Mouse (Mus musculus) ES-E14 (cell line): Measurements from ENCODE around the gene Ssc5d. TPM values are rescaled to one million over a fixed set of nuclear protein-coding genes. Genes with fewer than 3 reads are reported as not detected.

Experiments
- DNase-seq: peaks from one replicate; pipeline ENCODE4 v3.0.0-alpha.2; 2013; ENCODE audit warnings: low read depth, low spot score
- H3K27ac ChIP-seq: 2 replicates; pipeline ENCODE4 v1.5.1; 2012; ENCODE audit warnings: low read depth, mild to moderate bottlenecking, low read length, moderate library complexity, mixed read lengths; ENCODE audit not compliant: poor library complexity, insufficient read depth, severe bottlenecking
- H3K36me3 ChIP-seq: 2 replicates; pipeline ENCODE4 v1.6.1; 2012; ENCODE audit warnings: mild to moderate bottlenecking, low read length, moderate library complexity, mixed read lengths; ENCODE audit not compliant: control insufficient read depth, poor library complexity, insufficient read depth, severe bottlenecking
- H3K4me1 ChIP-seq, 2 experiments: fragments of 150-350 bp in 1 of 2; sonication (generic) in 1 of 2; 2 replicates each; pipeline ENCODE4 v1.6.1; 2012; ENCODE audit warnings: low read length in 2 of 2, mild to moderate bottlenecking in 1 of 2, mixed read lengths in 1 of 2; ENCODE audit not compliant: control insufficient read depth in 2 of 2, insufficient read depth in 2 of 2, poor library complexity in 1 of 2
- H3K4me3 ChIP-seq, 2 experiments: fragments of 150-350 bp in 1 of 2; sonication (generic) in 1 of 2; 2 replicates each; pipeline ENCODE4 v1.5.1; 2012; ENCODE audit warnings: low read length in 2 of 2, low read depth in 1 of 2, mild to moderate bottlenecking in 1 of 2, mixed read lengths in 1 of 2; ENCODE audit not compliant: insufficient read depth in 1 of 2, poor library complexity in 1 of 2, severe bottlenecking in 1 of 2
- H3K9ac ChIP-seq: 2 replicates; pipeline ENCODE4 v1.6.1; 2012; ENCODE audit warnings: low read depth, mild to moderate bottlenecking, low read length, mixed read lengths; ENCODE audit not compliant: poor library complexity, insufficient read depth, severe bottlenecking
- H3K9me3 ChIP-seq: fragments of 150-350 bp; sonication (generic); 2 replicates; pipeline ENCODE4 v1.6.1; 2012; ENCODE audit warnings: low read depth, mild to moderate bottlenecking, low read length; ENCODE audit not compliant: control insufficient read depth, insufficient read depth
- CHD2 ChIP-seq: IDR thresholded peaks from 2 replicates; pipeline ENCODE4 v1.6.1; 2014; ENCODE audit warnings: mild to moderate bottlenecking, low read depth, low read length, inconsistent platforms
- HCFC1 ChIP-seq: IDR thresholded peaks from 2 replicates; pipeline ENCODE4 v1.6.1; 2012; ENCODE audit warnings: low read length, inconsistent platforms, borderline replicate concordance; ENCODE audit not compliant: insufficient read depth
- MAFK ChIP-seq: IDR thresholded peaks from 2 replicates; pipeline ENCODE4 v1.6.1; 2014; ENCODE audit warnings: mild to moderate bottlenecking, low read depth, low read length, inconsistent platforms; ENCODE audit not compliant: insufficient read depth
- ZC3H11A ChIP-seq: IDR thresholded peaks from 2 replicates; pipeline ENCODE4 v1.6.1; 2012; ENCODE audit warnings: low read depth, mild to moderate bottlenecking, inconsistent platforms, low read length, borderline replicate concordance
- ZNF384 ChIP-seq: IDR thresholded peaks from 2 replicates; pipeline ENCODE4 v1.6.1; 2012; ENCODE audit warnings: low read depth, low read length, inconsistent platforms
- in situ Hi-C, 2 experiments: fragments of 600-800 bp; cut with MboI; formaldehyde crosslinking; loops; one replicate each; pipeline ENCODE4 v1.15.1; 2025; ENCODE audit warnings: low sequenced_read_pairs in 2 of 2, inconsistent platforms in 1 of 2; ENCODE audit not compliant: unreplicated experiment in 2 of 2
- total RNA-seq: library from RNA; depleted of rRNA; stranded (reverse); fragments of 300-350 nt; gene quantifications from 2 replicates; pipeline ENCODE4 v1.2.3, GENCODE M21; 2012

Gene Ssc5d
- total RNA-seq, 1 experiment: 0.94 TPM

- no peaks in the 10 kb centered on the region for H3K9me3 ChIP-seq
- no peak overlapping the region for H3K4me3 ChIP-seq
- in situ Hi-C loops: no loop called here
- no peaks in the 10 kb centered on the region for H3K4me1 ChIP-seq
- TF ChIP-seq MAFK: no peak
- no peak for TF ChIP-seq ZNF384
- TF ChIP-seq ZC3H11A: no peak
- no peak for TF ChIP-seq CHD2
- no peak for TF ChIP-seq HCFC1
- no peak overlapping the region for H3K27ac ChIP-seq
- DNase-seq: no peak
- H3K9ac ChIP-seq: no peak overlapping the region
- no peaks in the 10 kb centered on the region for H3K36me3 ChIP-seq
Observed at GRCm38 (mm10) chr7:4937392-4937791, 11.8 kb downstream of the Ssc5d start.

- Histone ChIP-seq H3K4me3 (no peak overlapping the region), H3K4me1 (0 out of 4 replicates have a peak, but pooled peaks cover 0 to under 1% of the 10 kb centered on the region in 2 experiments), H3K27ac (no peak overlapping the region), H3K9me3 (no peaks in the 10 kb centered on the region), H3K9ac (no peak overlapping the region; the same call in 1 of the 2 replicates), H3K36me3 (no peaks in the 10 kb centered on the region)
- in situ Hi-C loops: no loop called here
- TF ChIP-seq MAFK (no peak), ZC3H11A (peak; percentile 18; the same call in 1 of the 2 replicates)
- DNase-seq: peak; percentile 63
Observed at GRCm38 (mm10) chr7:4938456-4938855, 12.9 kb downstream of the Ssc5d start.

GRCm38 (mm10) chr7:4940068-4940479 is 14.5 kb downstream of the Ssc5d start:
- DNase-seq: peak; percentile 88
- Histone ChIP-seq H3K27ac (no peak overlapping the region), H3K4me1 (0 out of 4 replicates have a peak, but pooled peaks cover 0 to 3% of the 10 kb centered on the region in 2 experiments), H3K36me3 (no peaks in the 10 kb centered on the region), H3K9me3 (no peaks in the 10 kb centered on the region), H3K4me3 (peak overlapping the region in 1 of 2 experiments; percentile 26; a peak in 2 of 4 replicates), H3K9ac (no peak overlapping the region)
- in situ Hi-C loops: no loop called here
- TF ChIP-seq HCFC1: no peak
- no peak for TF ChIP-seq MAFK
- no peak for TF ChIP-seq ZNF384
- TF ChIP-seq CHD2: peak; percentile 97
- TF ChIP-seq ZC3H11A: peak; percentile 75; the same call in 1 of the 2 replicates

- no peak for DNase-seq
- Histone ChIP-seq H3K9ac (no peak overlapping the region), H3K27ac (no peak overlapping the region), H3K36me3 (no peaks in the 10 kb centered on the region), H3K9me3 (no peaks in the 10 kb centered on the region), H3K4me1 (0 out of 4 replicates have a peak, but pooled peaks cover 0 to 3% of the 10 kb centered on the region in 2 experiments), H3K4me3 (no peak overlapping the region)
- in situ Hi-C loops: no loop called here
- TF ChIP-seq CHD2 (no peak), MAFK (no peak), ZNF384 (no peak), ZC3H11A (no peak), HCFC1 (no peak)
Observed at GRCm38 (mm10) chr7:4942673-4943072, 17.1 kb downstream of the Ssc5d start.

GRCm38 (mm10) chr7:4943223-4943815 is 17.7 kb downstream of the Ssc5d start:
- in situ Hi-C loops: no loop called here
- no peaks in the 10 kb centered on the region for H3K36me3 ChIP-seq
- 0 out of 4 replicates have a peak, but pooled peaks cover 0 to 3% of the 10 kb centered on the region in 2 experiments for H3K4me1 ChIP-seq
- H3K27ac ChIP-seq: no peak overlapping the region
- H3K9me3 ChIP-seq: no peaks in the 10 kb centered on the region
- no peak overlapping the region for H3K9ac ChIP-seq
- H3K4me3 ChIP-seq: peak overlapping the region in 1 of 2 experiments; percentile 60; a peak in 2 of 4 replicates
- peak; percentile 96 for DNase-seq
- TF ChIP-seq HCFC1 (peak; percentile 52; the same call in 1 of the 2 replicates), CHD2 (peak; percentile 98), MAFK (no peak), ZC3H11A (peak; percentile 51), ZNF384 (0 out of 2 replicates have a peak, but pooled peaks have one; percentile 28)
